Mouse (Mus musculus) lung, postnatal 0 days (tissue): Measurements from ENCODE around the gene Gucy2c.

ENCODE experiments used
- CTCF ChIP-seq: IDR thresholded peaks from 2 replicates; pipeline ENCODE4 v1.5.1; 2016; ENCODE audit warnings: antibody characterized with exemption, mild to moderate bottlenecking
- EP300 ChIP-seq: IDR thresholded peaks from 2 replicates; pipeline ENCODE4 v1.6.1; 2016; ENCODE audit warnings: antibody characterized with exemption, mild to moderate bottlenecking, control low read depth

- TF ChIP-seq CTCF (no peak), EP300 (no peak)
Observed at GRCm38 (mm10) chr6:136782146-136782545, 581 bp upstream of the Gucy2c start.
